Mouse (Mus musculus) 416B (cell line): Measurements from ENCODE around the gene Poc1a.

Experiments used
- DNase-seq: peaks from one replicate; pipeline ENCODE4 v3.0.0; 2011; ENCODE audit warnings: low read depth

The Poc1a gene

GRCm38 (mm10) chr9:106265358-106266075 is 15.3 kb upstream of the Poc1a start:
- no peak for DNase-seq

DNA sequence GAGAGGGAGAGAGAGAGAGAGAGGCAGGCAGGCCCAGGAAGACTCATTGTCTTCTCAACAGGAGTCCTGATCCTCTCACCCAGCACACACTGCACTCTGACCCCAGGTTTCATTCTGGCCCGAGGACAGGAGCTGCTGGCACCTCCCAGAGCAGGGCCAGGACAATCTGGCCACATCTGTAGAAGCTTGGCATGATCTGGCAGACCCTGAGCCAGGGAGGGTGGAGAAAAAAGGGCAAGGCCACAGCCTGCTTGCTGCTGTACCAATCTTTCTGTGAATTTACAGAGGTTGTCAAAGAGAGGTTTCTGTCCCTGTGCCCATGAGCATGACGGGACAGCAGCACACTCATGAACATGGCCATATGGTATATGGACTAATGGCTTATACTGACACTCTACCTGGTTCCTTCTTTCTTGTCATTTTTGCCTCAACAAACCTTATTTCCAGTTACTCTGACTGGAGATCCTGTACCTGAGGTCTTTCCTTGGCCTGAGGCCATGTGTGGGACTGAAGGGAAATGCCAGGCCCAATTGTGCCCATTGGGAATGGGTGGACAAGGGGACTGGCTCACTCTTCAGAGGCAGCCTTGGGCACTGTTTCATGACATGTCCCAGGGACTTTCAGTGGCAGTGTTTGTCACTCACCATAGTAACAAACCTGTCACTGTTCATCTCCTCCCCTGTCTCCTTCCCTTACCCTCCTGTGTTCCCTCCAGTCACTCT is 13.8 kb upstream of the Poc1a start:
- no peak for DNase-seq

- DNase-seq = no peak
These were observed 12.4 kb upstream of the Poc1a start for GRCm38 (mm10) chr9:106268421-106268820.

- DNase-seq = no peak
These were observed 11.6 kb upstream of the Poc1a start for GRCm38 (mm10) chr9:106269076-106269788.

DNA sequence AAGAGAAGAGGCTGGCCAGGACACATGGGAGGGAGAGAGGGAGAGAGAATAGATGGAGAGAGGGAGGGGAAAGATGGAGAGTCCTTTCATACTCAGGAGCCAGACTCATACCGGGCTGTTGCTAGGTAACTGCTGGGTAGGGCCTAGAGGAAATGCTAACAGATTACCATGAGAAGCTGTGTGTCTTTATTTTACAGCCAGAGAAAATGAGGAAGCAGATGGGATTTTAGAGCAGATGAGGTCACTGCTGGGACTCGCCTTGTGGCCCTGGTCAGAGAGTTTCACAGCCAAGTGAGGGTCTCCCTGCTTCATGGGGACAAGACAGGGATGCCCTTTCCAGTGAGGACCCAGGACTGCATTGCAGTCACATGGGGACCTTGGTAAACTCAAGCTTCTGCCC is 11.0 kb upstream of the Poc1a start:
- DNase-seq = peak; percentile 56

DNA sequence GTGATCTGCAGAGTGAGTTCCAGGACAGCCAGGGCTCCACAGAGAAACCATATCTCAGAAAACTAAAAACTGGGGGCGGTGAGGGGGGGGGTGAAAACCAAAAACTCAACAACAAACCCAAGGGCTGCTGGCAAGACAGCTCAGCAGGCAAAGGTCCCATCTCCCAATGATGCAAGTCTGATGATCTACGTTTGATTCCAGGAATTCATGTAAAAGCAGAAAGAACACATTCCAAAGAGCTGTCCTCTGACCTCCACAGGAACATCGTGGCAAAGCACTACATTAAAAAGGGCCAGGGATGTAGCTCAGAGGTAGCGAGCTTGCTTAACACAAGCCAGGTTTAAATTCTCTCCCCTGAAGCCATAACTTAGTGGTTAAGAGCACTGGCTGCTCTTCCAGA is 10.2 kb upstream of the Poc1a start:
- no peak for DNase-seq

DNA sequence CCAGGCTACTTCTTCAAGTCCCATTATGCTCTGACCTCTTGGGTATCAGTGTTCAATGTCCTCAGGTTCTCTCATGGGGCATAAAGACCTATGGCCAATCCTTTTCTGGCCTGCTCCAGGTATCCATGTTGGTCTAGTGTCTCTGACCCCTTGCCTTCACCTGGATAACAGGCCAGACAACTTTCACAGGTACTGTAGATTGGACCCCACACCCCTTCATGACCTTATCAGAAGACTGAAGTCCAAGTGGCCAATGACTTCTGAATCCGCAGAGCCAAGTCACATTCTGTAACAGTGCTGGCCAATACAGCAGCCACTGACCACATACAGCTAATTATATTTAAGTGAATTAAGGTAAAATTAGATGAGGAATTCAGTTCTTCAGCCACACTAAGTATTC is 8.6 kb upstream of the Poc1a start:
- DNase-seq = no peak

DNA sequence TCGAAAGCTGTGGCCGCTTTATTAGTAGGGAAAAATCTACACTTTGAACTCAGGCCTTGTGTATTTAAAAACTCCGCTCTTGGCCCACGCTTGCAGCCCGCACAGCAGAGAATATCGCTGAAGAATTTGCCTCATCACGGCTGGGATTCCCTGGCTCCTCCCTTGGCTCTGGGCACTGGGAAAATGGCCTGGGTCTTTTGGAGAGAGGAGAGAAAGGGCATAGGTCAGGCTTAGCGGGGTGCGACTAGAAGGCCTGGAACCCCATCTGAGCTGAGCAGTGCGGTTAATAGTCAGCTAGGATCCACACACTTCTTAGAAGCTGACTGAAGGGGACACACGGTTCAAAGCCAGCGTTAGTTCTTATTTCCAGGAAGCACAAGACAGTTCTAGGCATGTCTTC is 7.6 kb upstream of the Poc1a start:
- DNase-seq = no peak

DNA sequence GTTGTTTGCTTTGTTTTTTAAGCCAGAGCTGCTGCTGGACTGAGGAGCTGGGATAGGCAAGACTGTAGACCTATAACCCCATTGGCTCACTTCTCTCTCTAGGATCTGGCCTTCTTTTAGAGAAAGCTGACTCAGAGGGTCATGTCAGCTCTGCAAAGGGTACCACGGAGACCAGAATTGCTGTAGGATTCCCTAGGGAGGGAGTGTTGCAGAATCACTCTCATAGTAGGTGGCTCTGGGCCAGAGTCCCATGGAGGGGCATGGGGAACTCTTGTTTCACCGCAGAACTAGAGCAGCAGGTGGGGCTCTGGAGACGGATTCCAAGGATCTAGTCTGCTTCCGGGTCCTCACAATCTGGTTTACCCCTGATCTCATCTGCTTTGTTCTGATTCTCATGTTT is 7.1 kb upstream of the Poc1a start:
- DNase-seq = no peak

DNA sequence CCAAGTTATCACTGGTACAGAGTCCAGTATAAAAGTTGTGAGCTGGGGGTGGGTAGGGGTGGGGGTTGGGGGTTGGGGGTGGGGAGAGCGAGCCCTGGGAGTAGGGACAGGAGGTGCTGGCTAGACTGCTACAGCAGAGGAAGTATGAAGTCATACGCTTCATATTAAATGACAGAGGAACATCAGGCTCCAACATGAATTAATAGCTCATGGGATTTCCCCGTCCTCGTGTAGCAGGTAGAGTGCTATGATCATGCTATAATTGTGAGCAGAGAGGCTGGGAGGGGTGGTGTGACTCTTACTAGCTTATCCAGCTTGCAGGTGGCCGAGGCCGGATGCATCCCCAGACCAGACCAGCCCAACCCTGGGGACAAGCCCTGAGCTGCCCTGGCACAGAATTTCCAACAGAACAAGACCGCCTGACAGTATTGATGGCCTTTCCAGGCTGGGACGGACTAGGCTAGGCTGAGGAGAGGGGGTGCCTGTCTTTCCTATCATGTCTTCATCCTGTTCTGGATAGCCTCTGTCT is 6.1 kb upstream of the Poc1a start:
- no peak for DNase-seq

DNA sequence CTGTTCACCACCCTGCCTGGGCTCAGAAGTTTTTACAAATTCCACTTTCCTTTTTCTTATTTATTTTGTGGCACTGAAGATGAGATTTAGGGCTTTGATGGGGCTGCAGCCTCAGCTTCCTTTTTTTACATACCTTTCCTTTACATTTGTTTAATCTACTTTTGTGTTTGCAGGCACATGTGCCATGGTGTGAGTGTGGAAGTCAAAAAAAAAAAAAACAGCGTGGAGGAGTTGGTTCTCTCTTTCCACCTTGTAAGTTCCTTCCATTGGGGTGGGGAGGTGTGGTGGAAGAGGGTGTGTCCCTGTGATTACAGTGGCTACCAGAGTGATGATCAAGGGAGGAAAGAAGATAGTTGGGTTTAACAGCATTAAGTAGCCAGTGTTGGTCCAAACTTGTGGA is 5.1 kb upstream of the Poc1a start:
- DNase-seq = no peak

DNA sequence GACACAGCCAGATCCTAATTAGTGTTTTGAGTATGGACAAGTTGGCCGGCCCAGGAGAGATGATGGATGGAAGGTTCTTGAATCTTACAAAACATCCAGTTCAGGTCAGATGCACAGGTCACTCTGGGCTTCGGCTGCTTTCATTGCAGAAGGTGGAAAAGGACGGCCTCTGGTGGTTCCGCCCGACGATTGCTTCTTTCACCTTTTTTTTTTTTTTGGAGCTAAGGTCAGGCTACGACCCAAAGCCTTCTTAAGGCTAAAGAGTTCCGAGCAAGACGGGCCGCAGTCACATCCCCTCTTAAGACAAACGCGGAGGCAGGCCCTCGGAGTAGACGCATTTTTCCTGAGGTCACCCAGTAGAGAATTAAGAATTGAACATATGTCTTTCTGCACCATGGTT is 475 bp upstream of the Poc1a start:
- DNase-seq = peak; percentile 88

- no peak for DNase-seq
These were observed 1.2 kb downstream of the Poc1a start for GRCm38 (mm10) chr9:106282024-106282423.

GRCm38 (mm10) chr9:106287165-106287564 is 6.3 kb downstream of the Poc1a start:
- DNase-seq = no peak

- peak; percentile 73 for DNase-seq
These were observed 8.0 kb downstream of the Poc1a start for GRCm38 (mm10) chr9:106288864-106289263.

- no peak for DNase-seq
These were observed 9.0 kb downstream of the Poc1a start for GRCm38 (mm10) chr9:106289841-106290240.

GRCm38 (mm10) chr9:106290636-106291122 is 9.8 kb downstream of the Poc1a start:
- DNase-seq = no peak

GRCm38 (mm10) chr9:106293569-106294156 is 12.8 kb downstream of the Poc1a start:
- no peak for DNase-seq

- no peak for DNase-seq
These were observed 15.8 kb downstream of the Poc1a start for GRCm38 (mm10) chr9:106296637-106297174.

- DNase-seq = no peak
These were observed 19.4 kb downstream of the Poc1a start for GRCm38 (mm10) chr9:106300176-106300803.

- no peak for DNase-seq
These were observed 20.1 kb downstream of the Poc1a start for GRCm38 (mm10) chr9:106300949-106301348.
